Mouse (Mus musculus) MEL (cell line): ENCODE results near the gene Tiam1. TPM values are rescaled to one million over a fixed set of nuclear protein-coding genes. Genes with fewer than 3 reads are reported as not detected.

ENCODE experiments used
- DNase-seq: peaks from one replicate; pipeline ENCODE4 v3.0.0; 2011; ENCODE audit warnings: low read depth, low spot score
- H3K27ac ChIP-seq: 2 replicates; pipeline ENCODE4 v1.5.1; 2012; ENCODE audit warnings: low read depth, mild to moderate bottlenecking, control low read depth, low read length, moderate library complexity; ENCODE audit not compliant: control insufficient read depth
- H3K27me3 ChIP-seq, 2 experiments: fragments of 150-350 bp in 1 of 2; sonication (generic) in 1 of 2; 2 replicates each; pipeline ENCODE4 v1.6.1; 2012; ENCODE audit warnings: low read length in 2 of 2, mild to moderate bottlenecking in 2 of 2, improper control_type of control experiment in 1 of 2, moderate library complexity in 1 of 2; ENCODE audit not compliant: insufficient read depth in 2 of 2, control insufficient read depth in 1 of 2
- H3K36me3 ChIP-seq, 2 experiments: 2 replicates each; pipeline ENCODE4 v1.6.1; 2012 to 2014; ENCODE audit warnings: low read length in 2 of 2, improper control_type of control experiment in 1 of 2, inconsistent platforms in 1 of 2, mild to moderate bottlenecking in 1 of 2; ENCODE audit not compliant: insufficient read depth in 2 of 2, control insufficient read depth in 1 of 2
- H3K4me1 ChIP-seq, 2 experiments: fragments of 150-350 bp in 1 of 2; sonication (generic) in 1 of 2; 2 replicates each; pipeline ENCODE4 v1.6.1; 2012; ENCODE audit warnings: low read length in 2 of 2, improper control_type of control experiment in 1 of 2, mild to moderate bottlenecking in 1 of 2; ENCODE audit not compliant: insufficient read depth in 2 of 2, control insufficient read depth in 1 of 2
- H3K4me3 ChIP-seq, 2 experiments: fragments of 150-350 bp in 1 of 2; sonication (generic) in 1 of 2; 2 replicates each; pipeline ENCODE4 v1.5.1; 2012; ENCODE audit warnings: low read depth in 2 of 2, low read length in 2 of 2, mild to moderate bottlenecking in 2 of 2, moderate library complexity in 2 of 2, control low read depth in 1 of 2, improper control_type of control experiment in 1 of 2; ENCODE audit not compliant: control insufficient read depth in 1 of 2, insufficient read depth in 1 of 2
- H3K79me2 ChIP-seq: 2 replicates; pipeline ENCODE4 v1.6.1; 2012; ENCODE audit warnings: mild to moderate bottlenecking, low read length, moderate library complexity; ENCODE audit not compliant: control insufficient read depth, poor library complexity, insufficient read depth
- H3K9ac ChIP-seq: 2 replicates; pipeline ENCODE4 v1.6.1; 2012; ENCODE audit warnings: low read depth, mild to moderate bottlenecking, control low read depth, low read length, moderate library complexity; ENCODE audit not compliant: control insufficient read depth, poor library complexity, severe bottlenecking
- H3K9me3 ChIP-seq: fragments of 150-350 bp; sonication (generic); replicated peaks from 2 replicates; pipeline ENCODE4 v1.6.1; 2012; ENCODE audit warnings: mild to moderate bottlenecking, low read length, improper control_type of control experiment, moderate library complexity; ENCODE audit not compliant: insufficient read depth
- CHD2 ChIP-seq: IDR thresholded peaks from 2 replicates; pipeline ENCODE4 v1.6.1; 2011; ENCODE audit warnings: low read length, improper control_type of control experiment
- E2F4 ChIP-seq: IDR thresholded peaks from 2 replicates; pipeline ENCODE4 v1.6.1; 2011; ENCODE audit warnings: low read depth, low read length, improper control_type of control experiment, borderline replicate concordance
- ETS1 ChIP-seq: IDR thresholded peaks from 2 replicates; pipeline ENCODE4 v1.6.1; 2012; ENCODE audit warnings: low read depth, mild to moderate bottlenecking, inconsistent platforms, low read length, improper control_type of control experiment, moderate library complexity
- GABPA ChIP-seq: IDR thresholded peaks from 2 replicates; pipeline ENCODE4 v1.6.1; 2012; ENCODE audit warnings: low read depth, mild to moderate bottlenecking, inconsistent platforms, low read length, improper control_type of control experiment, moderate library complexity
- JUND ChIP-seq: IDR thresholded peaks from 2 replicates; pipeline ENCODE4 v1.6.1; 2011; ENCODE audit warnings: low read depth, mild to moderate bottlenecking, improper control_type of control experiment, low read length
- MAZ ChIP-seq: IDR thresholded peaks from 2 replicates; pipeline ENCODE4 v1.6.1; 2012; ENCODE audit warnings: low read depth, mild to moderate bottlenecking, inconsistent platforms, low read length, improper control_type of control experiment
- MEF2A ChIP-seq: IDR thresholded peaks from 2 replicates; pipeline ENCODE4 v1.6.1; 2014; ENCODE audit warnings: low read depth, mild to moderate bottlenecking, inconsistent platforms, low read length, improper control_type of control experiment; ENCODE audit not compliant: poor library complexity, insufficient replicate concordance, severe bottlenecking; ENCODE audit errors: extremely low read depth
- MXI1 ChIP-seq: IDR thresholded peaks from 2 replicates; pipeline ENCODE4 v1.6.1; 2011; ENCODE audit warnings: mild to moderate bottlenecking, low read depth, low read length, improper control_type of control experiment
- MYB ChIP-seq: IDR thresholded peaks from 2 replicates; pipeline ENCODE4 v1.6.1; 2011; ENCODE audit warnings: mild to moderate bottlenecking, low read depth, low read length, improper control_type of control experiment
- MYC ChIP-seq: IDR thresholded peaks from 2 replicates; pipeline ENCODE4 v1.6.1; 2011; ENCODE audit warnings: low read depth, mild to moderate bottlenecking, low read length, improper control_type of control experiment, moderate library complexity
- NELFE ChIP-seq: IDR thresholded peaks from 2 replicates; pipeline ENCODE4 v1.6.1; 2011; ENCODE audit warnings: low read depth, low read length, improper control_type of control experiment
- POLR2AphosphoS2 ChIP-seq: IDR thresholded peaks from 2 replicates; pipeline ENCODE4 v1.6.1; 2011; ENCODE audit warnings: low read length, improper control_type of control experiment
- RCOR1 ChIP-seq: IDR thresholded peaks from 2 replicates; pipeline ENCODE4 v1.6.1; 2012; ENCODE audit warnings: low read depth, mild to moderate bottlenecking, inconsistent platforms, low read length, improper control_type of control experiment
- SMC3 ChIP-seq: IDR thresholded peaks from 2 replicates; pipeline ENCODE4 v1.6.1; 2011; ENCODE audit warnings: low read depth, low read length, improper control_type of control experiment
- TAL1 ChIP-seq: IDR thresholded peaks from 2 replicates; pipeline ENCODE4 v1.6.1; 2012; ENCODE audit warnings: mild to moderate bottlenecking, inconsistent platforms, low read length, moderate library complexity, mixed read lengths
- TBP ChIP-seq: IDR thresholded peaks from 2 replicates; pipeline ENCODE4 v1.8.0; 2011; ENCODE audit warnings: low read depth, low read length, improper control_type of control experiment
- USF1 ChIP-seq: IDR thresholded peaks from 2 replicates; pipeline ENCODE4 v1.6.1; 2014; ENCODE audit warnings: low read depth, mild to moderate bottlenecking, inconsistent platforms, low read length, improper control_type of control experiment, moderate library complexity
- USF2 ChIP-seq, 2 experiments: IDR thresholded peaks; 2 replicates each; pipeline ENCODE4 v1.6.1; 2011 to 2012; ENCODE audit warnings: improper control_type of control experiment in 2 of 2, low read length in 2 of 2, borderline replicate concordance in 1 of 2, inconsistent platforms in 1 of 2, low read depth in 1 of 2, mild to moderate bottlenecking in 1 of 2; ENCODE audit not compliant: insufficient read depth in 1 of 2
- ZC3H11A ChIP-seq: IDR thresholded peaks from 2 replicates; pipeline ENCODE4 v1.6.1; 2012; ENCODE audit warnings: low read depth, mild to moderate bottlenecking, inconsistent platforms, low read length, improper control_type of control experiment
- polyA plus RNA-seq, 2 experiments: library from polyadenylated mRNA; stranded (reverse) in 1 of 2; unstranded in 1 of 2; fragments of >175 nt in 1 of 2; fragments of >200 nt in 1 of 2; gene quantifications; 2 replicates each; pipeline versions ENCODE4 v1.2.1 to v1.2.4; 2012; ENCODE audit warnings: low replicate concordance in 2 of 2, low read depth in 1 of 2; ENCODE audit not compliant: insufficient read length in 2 of 2, insufficient read depth in 1 of 2, missing spikeins in 1 of 2
- total RNA-seq: library from RNA; depleted of rRNA; stranded (reverse); fragments of 300-350 nt; gene quantifications from 2 replicates; pipeline ENCODE4 v1.2.3, GENCODE M21; 2012

Gene Tiam1
- total and polyA plus RNA-seq, 3 experiments: 15.0 to 23.9 (median 19.9) TPM

DNA sequence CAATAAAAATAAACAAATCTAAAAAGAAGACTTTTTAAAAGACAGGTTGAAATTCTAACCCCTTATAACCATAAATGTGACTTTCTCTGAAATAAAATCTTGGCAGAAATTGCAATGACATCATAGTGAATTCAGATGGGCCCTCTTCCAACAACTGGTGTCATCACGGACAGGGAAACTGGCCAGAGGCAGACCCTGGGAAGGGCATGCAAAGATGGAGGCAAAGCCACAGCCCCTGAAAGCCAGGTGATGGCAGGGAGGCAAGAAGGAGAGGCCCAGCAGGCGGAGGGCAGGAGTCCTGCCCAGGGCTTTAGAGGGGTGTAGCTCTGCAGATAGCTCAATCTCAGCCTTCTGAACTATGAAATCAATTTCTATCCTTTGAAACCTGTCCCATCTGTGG, 39.8 kb downstream of the Tiam1 start:
- no peak for TF ChIP-seq TBP
- TF ChIP-seq SMC3: no peak
- no peak for TF ChIP-seq USF2 (IDR thresholded peaks at IDR 0.05; ENCODE audit: borderline replicate concordance in 1 of 2, insufficient read depth in 1 of 2, low read depth in 1 of 2, low read length in 2 of 2)
- no peak for TF ChIP-seq E2F4
- H3K9me3 ChIP-seq: no peaks in the 10 kb centered on the region

DNA sequence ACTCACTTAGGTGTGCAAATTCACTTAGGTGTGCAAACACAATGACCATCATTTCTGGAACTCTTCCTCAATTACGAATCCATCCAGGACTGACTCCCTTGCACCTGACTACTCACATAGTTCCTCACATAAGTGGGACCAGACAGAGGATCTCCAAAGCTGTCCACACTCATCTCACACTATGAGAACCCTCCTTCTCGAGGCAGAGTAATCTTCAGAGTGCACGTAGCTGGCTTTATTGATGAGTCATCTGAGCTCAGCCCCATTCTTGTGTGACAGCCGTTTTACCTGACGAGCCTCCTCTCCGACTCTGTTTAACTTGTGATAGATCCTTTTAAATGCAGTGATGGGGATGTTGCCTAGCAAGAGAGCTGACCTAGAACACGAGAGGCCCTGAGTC, 41.0 kb downstream of the Tiam1 start:
- H3K9me3 ChIP-seq: no peaks in the 10 kb centered on the region
- TF ChIP-seq CHD2 (no peak), RCOR1 (no peak), MAZ (no peak), MXI1 (no peak), TAL1 (no peak), ZC3H11A (no peak), MYB (no peak), ETS1 (no peak), NELFE (no peak), USF2 (IDR thresholded peaks at IDR 0.05; ENCODE audit: borderline replicate concordance in 1 of 2, insufficient read depth in 1 of 2, low read depth in 1 of 2, low read length in 2 of 2) (no peak), MEF2A (no peak), MYC (no peak), USF1 (no peak), POLR2AphosphoS2 (no peak), GABPA (no peak), JUND (no peak)
- H3K4me1 ChIP-seq: no peaks in the 10 kb centered on the region
- H3K27ac ChIP-seq: no peak overlapping the region
- no peak overlapping the region for H3K4me3 ChIP-seq
- peaks cover 4% of the 10 kb centered on the region; the same call in 1 of the 2 replicates for H3K79me2 ChIP-seq
- no peaks in the 10 kb centered on the region for H3K27me3 ChIP-seq
- H3K9ac ChIP-seq: no peak overlapping the region
- no peak for DNase-seq
- H3K36me3 ChIP-seq: no peaks in the 10 kb centered on the region

More for the DNA sequence above, 39.8 kb downstream of the Tiam1 start:
- no peaks in the 10 kb centered on the region for H3K36me3 ChIP-seq
- no peak for DNase-seq
- H3K27me3 ChIP-seq: no peaks in the 10 kb centered on the region
- no peak overlapping the region for H3K9ac ChIP-seq
- H3K79me2 ChIP-seq: peaks cover 5% of the 10 kb centered on the region; the same call in 1 of the 2 replicates
- no peaks in the 10 kb centered on the region for H3K4me1 ChIP-seq
- no peak overlapping the region for H3K4me3 ChIP-seq
- H3K27ac ChIP-seq: no peak overlapping the region
